In genomic region chr10:71347964-71348636, GRCm38 (mm10) we compare ENCODE assay signal across 8 mouse cellular contexts. TPM values are rescaled to one million over a fixed set of nuclear protein-coding genes. Genes with fewer than 3 reads are reported as not detected.
A peak's percentile ranks its signal among the peaks of the same experiment; 100 is the strongest.
DNase-seq lines count a peak whose midpoint lies in the region; ATAC-seq and TF ChIP-seq lines count a peak whose summit lies in the region.

No protein-coding gene starts in this region.

- WGBS in heart, embryonic 16.5 days, result under 1% methylated on average over 48 of the region's 48 CpGs
- under 1% methylated on average over 47 of the region's 48 CpGs for WGBS in stomach, embryonic 16.5 days

- CTCF ChIA-PET in Patski (lab: Charles Lee), result interaction anchor here (1.2 to 3.4 kb wide), 7 partner anchors 10 to 53 kb away, joined by 3 to 18 read pairs (median 5); no protein-coding TSS in a partner anchor

- POLR2A ChIA-PET in Patski (lab: Charles Lee), result interaction anchor here (1.1 to 2.0 kb wide), 2 partner anchors 9 to 16 kb away, joined by 6 to 10 read pairs; no protein-coding TSS in a partner anchor

- H3K4me2 ChIP-seq in heart, embryonic 16.5 days (ENCODE audit: low read depth, low read length), result peak overlapping the region; percentile 78
- H3K4me2 ChIP-seq in stomach, embryonic 16.5 days (ENCODE audit: low read depth, low read length), result peak overlapping the region; percentile 71

- peak; percentile 36 for ATAC-seq in frontal cortex, adult (ENCODE audit: low TSS enrichment)
- ATAC-seq in Patski, result peak; percentile 7
- ATAC-seq in heart, embryonic 16.5 days (replicated peaks; ENCODE audit: extremely low read depth, insufficient read depth, low FRiP score), result peak; percentile 61
- ATAC-seq in megakaryocyte progenitor cell, adult 5-6 weeks (replicated peaks; ENCODE audit: poor library complexity), result peak; percentile 27
- peak; percentile 41; the same call in 1 of the 2 replicates for ATAC-seq in stomach, embryonic 16.5 days (ENCODE audit: insufficient read depth, low FRiP score)

- in situ Hi-C loops in Patski (cut with MboI; ENCODE audit: low pct_unique_long_range_greater_than_20kb), result loop anchor here (10.0 kb wide), 1 partner anchor 47 kb away; no protein-coding TSS in a partner anchor

- H3K27ac ChIP-seq in heart, embryonic 16.5 days (ENCODE audit: low read length), result peak overlapping the region; percentile 70
- H3K27ac ChIP-seq in left cerebral cortex, adult 2 months, result peak overlapping the region; percentile 83
- H3K27ac ChIP-seq in stomach, embryonic 16.5 days (ENCODE audit: low read length), result peak overlapping the region; percentile 82

- peak overlapping the region; percentile 98 for H3K4me3 ChIP-seq in erythroblast, embryonic 14.5 days (replicated peaks)
- peak overlapping the region; percentile 72 for H3K4me3 ChIP-seq in heart, embryonic 16.5 days (ENCODE audit: low read length)
- H3K4me3 ChIP-seq in left cerebral cortex, adult 2 months, result peak overlapping the region; percentile 88
- H3K4me3 ChIP-seq in stomach, embryonic 16.5 days (replicated peaks; ENCODE audit: low read length), result peak overlapping the region; percentile 91

- H3K27me3 ChIP-seq in Patski, result no peaks in the 10 kb centered on the region
- H3K27me3 ChIP-seq in erythroblast, embryonic 14.5 days (ENCODE audit: control insufficient read depth), result no peaks in the 10 kb centered on the region
- H3K27me3 ChIP-seq in heart, embryonic 16.5 days (ENCODE audit: control insufficient read depth, insufficient read depth, low read length), result no peaks in the 10 kb centered on the region
- no peaks in the 10 kb centered on the region for H3K27me3 ChIP-seq in stomach, embryonic 16.5 days (ENCODE audit: control insufficient read depth, insufficient read depth, low read length)

- DNase-seq in frontal cortex, adult 2 months (ENCODE audit: extremely low spot score in 1 of 2, low spot score in 1 of 2), result no peak
- no peak for DNase-seq in Patski (ENCODE audit: low read depth, low spot score)
- peak; percentile 26 to 31 for DNase-seq in left cerebral cortex, adult 2 months (ENCODE audit: extremely low spot score in 1 of 2, low spot score in 2 of 2)

- intact Hi-C loops in left cerebral cortex, adult 2 months (cut with DNase I), result no loop called here

- no peak for TF ChIP-seq CTCF in Patski (IDR thresholded peaks at IDR 0.05)
- TF ChIP-seq CTCF in left cerebral cortex, adult 2 months (IDR thresholded peaks at IDR 0.05), result no peak; the same call in none of the 2 replicates

- no peaks in the 10 kb centered on the region for H3K9me3 ChIP-seq in erythroblast, embryonic 14.5 days (ENCODE audit: control insufficient read depth, low read length)
- no peaks in the 10 kb centered on the region for H3K9me3 ChIP-seq in heart, embryonic 16.5 days (replicated peaks; ENCODE audit: control insufficient read depth, low read length)
- no peaks in the 10 kb centered on the region for H3K9me3 ChIP-seq in stomach, embryonic 16.5 days (replicated peaks; ENCODE audit: control insufficient read depth, low read length)

- peaks cover 27% of the 10 kb centered on the region for H3K36me3 ChIP-seq in erythroblast, embryonic 14.5 days (ENCODE audit: control insufficient read depth)
- H3K36me3 ChIP-seq in heart, embryonic 16.5 days (ENCODE audit: control insufficient read depth, insufficient read depth), result 0 out of 2 replicates have a peak, but pooled peaks cover 2% of the 10 kb centered on the region
- no peaks in the 10 kb centered on the region for H3K36me3 ChIP-seq in stomach, embryonic 16.5 days (ENCODE audit: control insufficient read depth, insufficient read depth, low read length)

- H3K4me1 ChIP-seq in erythroblast, embryonic 14.5 days (ENCODE audit: control insufficient read depth), result peaks cover 57% of the 10 kb centered on the region
- peaks cover 21% of the 10 kb centered on the region for H3K4me1 ChIP-seq in heart, embryonic 16.5 days (ENCODE audit: control insufficient read depth, insufficient read depth, low read length)
- H3K4me1 ChIP-seq in stomach, embryonic 16.5 days (ENCODE audit: control insufficient read depth, insufficient read depth, low read length), result peaks cover 22% of the 10 kb centered on the region

- peak overlapping the region; percentile 78 for H3K9ac ChIP-seq in heart, embryonic 16.5 days (ENCODE audit: low read length)
- H3K9ac ChIP-seq in stomach, embryonic 16.5 days (ENCODE audit: low read length), result peak overlapping the region; percentile 86

RNA-seq across cellular contexts. Expression of gene Ipmk, which starts 0.5 kb away (rescaled TPM):
- 16.3 and 18.5 TPM in 2 replicates for polyA plus RNA-seq in frontal cortex, adult 2 months (2012; rRNA removed)
- polyA plus RNA-seq in Patski (2021), result 73.9 TPM
- 0.52 and 0.59 TPM in 2 replicates for polyA plus RNA-seq in erythroblast, embryonic 14.5 days (2012)
- 7.1 and 7.6 TPM in 2 replicates for polyA plus RNA-seq in heart, embryonic 16.5 days (2015; fragmentation: Nextera tagmentation; extraction: Ambion mirVana)
- 10 to 100 TPM; 30.5 to 36.7 TPM for total RNA-seq in left cerebral cortex, adult 2 months (2021)
- total RNA-seq in megakaryocyte progenitor cell, adult 5-6 weeks (2015), result 25.7 and 26.0 TPM in 2 replicates
- total RNA-seq in megakaryocyte progenitor cell, adult 5-6 weeks (2017), result 24.8 and 25.4 TPM in 2 replicates
- 11.0 and 12.3 TPM in 2 replicates for polyA plus RNA-seq in stomach, embryonic 16.5 days (2015; fragmentation: Nextera tagmentation; extraction: Ambion mirVana)

RNA-seq across cellular contexts. Expression of gene Cisd1, which starts 3.3 kb away (rescaled TPM):
- 167 and 178 TPM in 2 replicates for polyA plus RNA-seq in frontal cortex, adult 2 months (2012; rRNA removed)
- polyA plus RNA-seq in Patski (2021), result 137 TPM
- 3.8 and 4.3 TPM in 2 replicates for polyA plus RNA-seq in erythroblast, embryonic 14.5 days (2012)
- polyA plus RNA-seq in heart, embryonic 16.5 days (2015; fragmentation: Nextera tagmentation; extraction: Ambion mirVana), result 219 and 223 TPM in 2 replicates
- total RNA-seq in left cerebral cortex, adult 2 months (2021), result 100 to 1,000 TPM; 119 to 131 TPM
- total RNA-seq in megakaryocyte progenitor cell, adult 5-6 weeks (2015), result 32.8 and 36.6 TPM in 2 replicates
- total RNA-seq in megakaryocyte progenitor cell, adult 5-6 weeks (2017), result 14.7 and 15.4 TPM in 2 replicates
- polyA plus RNA-seq in stomach, embryonic 16.5 days (2015; fragmentation: Nextera tagmentation; extraction: Ambion mirVana), result 92.8 and 103 TPM in 2 replicates

Comparison
In these comparisons a context has a peak if more than half of its experiments do, and no peak if none do; other contexts are left out.
1. ATAC-seq: peak in every context shown above with its lines; median percentile 61 in heart, embryonic 16.5 days; 41 in stomach, embryonic 16.5 days; 36 in frontal cortex, adult; 27 in megakaryocyte progenitor cell, adult 5-6 weeks; 7 in Patski.
2. DNase-seq: peak in left cerebral cortex, adult 2 months (2 of 2); none in frontal cortex, adult 2 months (0 of 2) and Patski (single experiment).
3. RNA of gene Cisd1, which starts 3.3 kb away (polyA plus RNA-seq): 219 to 223 TPM in heart, embryonic 16.5 days, 167 to 178 TPM in frontal cortex, adult 2 months, 137 TPM in Patski (single experiment) and 92.8 to 103 TPM in stomach, embryonic 16.5 days; 3.8 to 4.3 TPM in erythroblast, embryonic 14.5 days; every median in the first group is over 10 times any median in the second.
4. Peak in every context shown above with its lines, with median percentiles within 50 percentile points of each other: H3K4me3 ChIP-seq and H3K27ac ChIP-seq.